Mouse (Mus musculus) bone marrow, adult 2 months (tissue): ENCODE results near the gene Rps27.

Experiments used
- CTCF ChIP-seq: fragments of 200-500 bp; IDR thresholded peaks from 2 replicates; pipeline ENCODE4 v1.5.1; 2011; ENCODE audit warnings: low read length, control low read depth; ENCODE audit not compliant: control insufficient read depth, insufficient read depth
- POLR2A ChIP-seq: fragments of 200-500 bp; IDR thresholded peaks from 2 replicates; pipeline ENCODE4 v1.6.1; 2011; ENCODE audit warnings: low read depth, mild to moderate bottlenecking, control low read depth, low read length, borderline replicate concordance; ENCODE audit not compliant: control insufficient read depth

- TF ChIP-seq POLR2A (no peak), CTCF (no peak)
Observed at GRCm38 (mm10) chr3:90204582-90204981, 8.9 kb downstream of the Rps27 start.
